Comparison of ENCODE assay signal across 8 mouse cellular contexts in the genomic region with DNA sequence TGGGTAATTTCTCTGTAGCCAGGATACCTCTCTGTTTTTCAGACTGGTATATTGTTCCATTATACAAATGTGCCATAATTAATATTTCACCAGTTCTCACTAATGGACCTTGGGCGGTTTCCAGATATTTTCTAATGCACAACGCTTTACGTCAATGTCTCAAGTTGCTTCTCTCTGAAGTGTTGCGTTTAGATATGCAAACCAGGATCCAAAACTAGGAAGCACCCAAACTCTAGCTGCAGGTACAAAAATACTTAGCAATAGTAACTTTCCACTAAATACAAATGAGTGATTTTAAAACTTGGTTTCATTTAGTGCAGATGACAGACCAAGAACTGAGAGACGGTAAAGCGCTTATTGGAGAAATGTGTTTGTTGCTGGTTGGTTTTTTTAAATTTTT. TPM values are rescaled to one million over a fixed set of nuclear protein-coding genes. Genes with fewer than 3 reads are reported as not detected.
DNase-seq lines count a peak whose midpoint lies in the region; ATAC-seq lines count a peak whose summit lies in the region.

No protein-coding gene starts in this region.

- peak overlapping the region; percentile 93 for H3K9ac ChIP-seq in liver, embryonic 13.5 days

- ATAC-seq in cerebellum, adult (ENCODE audit: insufficient number of reproducible peaks, low FRiP score, low TSS enrichment) = no peak
- no peak for ATAC-seq in liver, embryonic 13.5 days (ENCODE audit: low read depth)

- peaks cover 4% of the 10 kb centered on the region; the same call in 1 of the 2 replicates for H3K27me3 ChIP-seq in forebrain, embryonic 10.5 days (ENCODE audit: poor library complexity, severe bottlenecking)
- H3K27me3 ChIP-seq in liver, embryonic 13.5 days = 0 out of 2 replicates have a peak, but pooled peaks cover 7% of the 10 kb centered on the region

- DNase-seq in cerebellum, adult 9-10 months = peak; percentile 36
- DNase-seq in 416B (ENCODE audit: low read depth) = peak; percentile 46
- no peak for DNase-seq in forebrain, embryonic 10.5 days (ENCODE audit: extremely low spot score, low spot score)
- no peak for DNase-seq in liver, embryonic 13.5 days
- DNase-seq in thymus, postnatal 4 days = no peak
- no peak for DNase-seq in cerebellum, adult 18-20 months
- DNase-seq in natural killer cell, adult 2 months (ENCODE audit: low spot score in 2 of 2) = no peak

- H3K36me3 ChIP-seq in forebrain, embryonic 10.5 days (replicated peaks) = peaks cover 27% of the 10 kb centered on the region
- peaks cover 3% of the 10 kb centered on the region; the same call in 1 of the 2 replicates for H3K36me3 ChIP-seq in liver, embryonic 13.5 days

- 15% methylated on average over 6 of the region's 6 CpGs for WGBS in forebrain, embryonic 10.5 days
- WGBS in liver, embryonic 13.5 days (ENCODE audit: insufficient replicate concordance) = 5% methylated on average over 6 of the region's 6 CpGs

- peak overlapping the region; percentile 87 for H3K4me3 ChIP-seq in forebrain, embryonic 10.5 days
- peak overlapping the region; percentile 84 for H3K4me3 ChIP-seq in liver, embryonic 13.5 days (replicated peaks)

- peak overlapping the region; percentile 98 for H3K27ac ChIP-seq in forebrain, embryonic 10.5 days
- H3K27ac ChIP-seq in liver, embryonic 13.5 days = peak overlapping the region; percentile 87

- H3K4me1 ChIP-seq in forebrain, embryonic 10.5 days = peaks cover 37% of the 10 kb centered on the region
- H3K4me1 ChIP-seq in liver, embryonic 13.5 days (replicated peaks) = peaks cover 50% of the 10 kb centered on the region

- peak overlapping the region; percentile 75 for H3K4me2 ChIP-seq in liver, embryonic 13.5 days

- H3K9me3 ChIP-seq in forebrain, embryonic 10.5 days = no peaks in the 10 kb centered on the region
- no peaks in the 10 kb centered on the region for H3K9me3 ChIP-seq in liver, embryonic 13.5 days (replicated peaks)

RNA-seq across cellular contexts. Expression of a gene that starts 1.0 kb away (rescaled TPM):
- 91.3 and 91.7 TPM in 2 replicates for polyA plus RNA-seq in forebrain, embryonic 10.5 days (2016; fragmentation: Nextera tagmentation; extraction: Ambion mirVana)
- 44.7 and 49.6 TPM in 2 replicates for polyA plus RNA-seq in liver, embryonic 13.5 days (2015; fragmentation: Nextera tagmentation; extraction: Ambion mirVana)

RNA-seq across cellular contexts. Expression of a gene that starts 40.5 kb away (rescaled TPM):
- polyA plus RNA-seq in forebrain, embryonic 10.5 days (2016; fragmentation: Nextera tagmentation; extraction: Ambion mirVana) = 16.8 and 24.4 TPM in 2 replicates
- polyA plus RNA-seq in liver, embryonic 13.5 days (2015; fragmentation: Nextera tagmentation; extraction: Ambion mirVana) = 0.14 TPM in 1 of 2 replicates, not detected in the other

Comparison
In these comparisons a context has a peak if more than half of its experiments do, and no peak if none do; other contexts are left out.
1. DNase-seq: peak in cerebellum, adult 9-10 months (single experiment) and 416B (single experiment); none in forebrain, embryonic 10.5 days (single experiment), liver, embryonic 13.5 days (single experiment), thymus, postnatal 4 days (single experiment), cerebellum, adult 18-20 months (0 of 2) and natural killer cell, adult 2 months (0 of 2).
2. RNA of a gene that starts 40.5 kb away (polyA plus RNA-seq): 16.8 to 24.4 TPM in forebrain, embryonic 10.5 days; 0.14 TPM in liver, embryonic 13.5 days; every median in the first group is over 10 times any median in the second.